8 mouse cellular contexts compared by ENCODE assay signal in genomic region chr1:195132070-195132469, GRCm38 (mm10). TPM values are rescaled to one million over a fixed set of nuclear protein-coding genes. Genes with fewer than 3 reads are reported as not detected.
DNase-seq lines count a peak whose midpoint lies in the region; ATAC-seq and TF ChIP-seq lines count a peak whose summit lies in the region.

No protein-coding gene starts in this region.

- H3K4me2 ChIP-seq in forebrain, embryonic 13.5 days = peak overlapping the region; percentile 62
- peak overlapping the region; percentile 55 for H3K4me2 ChIP-seq in midbrain, embryonic 15.5 days

- H3K36me3 ChIP-seq in forebrain, embryonic 13.5 days (ENCODE audit: poor library complexity, severe bottlenecking) = peaks cover 7% of the 10 kb centered on the region
- H3K36me3 ChIP-seq in midbrain, embryonic 15.5 days (replicated peaks) = no peaks in the 10 kb centered on the region

- TF ChIP-seq CTCF in layer of hippocampus, adult 2 months (conservative IDR thresholded peaks at IDR 0.05) = no peak

- DNase-seq in layer of hippocampus, adult 2 months (ENCODE audit: low spot score in 2 of 2) = no peak
- no peak for DNase-seq in layer of hippocampus, postnatal 36 days
- DNase-seq in kidney, postnatal 10 days = peak; percentile 12
- no peak for DNase-seq in urinary bladder, adult 18-20 months (ENCODE audit: low spot score in 2 of 2)
- no peak for DNase-seq in spleen, adult 18-20 months
- no peak for DNase-seq in urinary bladder, postnatal 36 days (ENCODE audit: low spot score in 2 of 2)

- H3K9me3 ChIP-seq in forebrain, embryonic 13.5 days (replicated peaks) = no peaks in the 10 kb centered on the region
- H3K9me3 ChIP-seq in midbrain, embryonic 15.5 days = no peaks in the 10 kb centered on the region

- peaks cover 11% of the 10 kb centered on the region; the same call in 1 of the 2 replicates for H3K4me1 ChIP-seq in forebrain, embryonic 13.5 days
- H3K4me1 ChIP-seq in midbrain, embryonic 15.5 days = peaks cover 20% of the 10 kb centered on the region

- no peak overlapping the region for H3K9ac ChIP-seq in forebrain, embryonic 13.5 days
- H3K9ac ChIP-seq in midbrain, embryonic 15.5 days = no peak overlapping the region

- H3K4me3 ChIP-seq in layer of hippocampus, adult 2 months = peak overlapping the region; percentile 72
- peak overlapping the region; percentile 57; the same call in 1 of the 2 replicates for H3K4me3 ChIP-seq in forebrain, embryonic 13.5 days
- peak overlapping the region; percentile 70 for H3K4me3 ChIP-seq in midbrain, embryonic 15.5 days

- WGBS in forebrain, embryonic 13.5 days = 60% methylated on average over 3 of the region's 3 CpGs
- WGBS in midbrain, embryonic 15.5 days = 62% methylated on average over 3 of the region's 3 CpGs

- H3K27ac ChIP-seq in layer of hippocampus, adult 2 months = peak overlapping the region; percentile 99
- no peak overlapping the region for H3K27ac ChIP-seq in forebrain, embryonic 13.5 days
- peak overlapping the region; percentile 95; the same call in 1 of the 2 replicates for H3K27ac ChIP-seq in midbrain, embryonic 15.5 days

- ATAC-seq in forebrain, embryonic 13.5 days = no peak
- ATAC-seq in midbrain, embryonic 15.5 days (replicated peaks) = no peak

- no peaks in the 10 kb centered on the region for H3K27me3 ChIP-seq in forebrain, embryonic 13.5 days
- no peaks in the 10 kb centered on the region for H3K27me3 ChIP-seq in midbrain, embryonic 15.5 days (replicated peaks)

RNA-seq across cellular contexts. Expression of gene Cr1l, which starts 0.7 kb away (rescaled TPM):
- 10 to 100 TPM; 37.3 to 38.2 TPM for total RNA-seq in layer of hippocampus, adult 2 months (2021)
- total RNA-seq in layer of hippocampus, postnatal 36 days (2021) = 10 to 100 TPM; 36.4 to 37.6 TPM
- 41.3 and 41.6 TPM in 2 replicates for polyA plus RNA-seq in forebrain, embryonic 13.5 days (2015; fragmentation: Nextera tagmentation; extraction: Ambion mirVana)
- 39.4 and 39.7 TPM in 2 replicates for polyA plus RNA-seq in midbrain, embryonic 15.5 days (2015; fragmentation: Nextera tagmentation; extraction: Ambion mirVana)

RNA-seq across cellular contexts. Expression of gene Cd46, which starts 40.0 kb away (rescaled TPM):
- 1 to 10 TPM; 4.4 to 5.1 TPM for total RNA-seq in layer of hippocampus, adult 2 months (2021)
- total RNA-seq in layer of hippocampus, postnatal 36 days (2021) = 1 to 10 TPM; 3.9 to 4.9 TPM
- 1.2 and 1.3 TPM in 2 replicates for polyA plus RNA-seq in forebrain, embryonic 13.5 days (2015; fragmentation: Nextera tagmentation; extraction: Ambion mirVana)
- polyA plus RNA-seq in midbrain, embryonic 15.5 days (2015; fragmentation: Nextera tagmentation; extraction: Ambion mirVana) = 1.4 and 1.7 TPM in 2 replicates

RNA-seq across cellular contexts. Expression of gene Cr2, which starts 44.4 kb away (rescaled TPM):
- 1 to 10 TPM in 1 of 2 experiments, under 1 TPM in 1; 0.23 to 1.1 TPM for total RNA-seq in layer of hippocampus, adult 2 months (2021)
- total RNA-seq in layer of hippocampus, postnatal 36 days (2021) = under 1 TPM; 0.13 to 0.77 TPM
- polyA plus RNA-seq in forebrain, embryonic 13.5 days (2015; fragmentation: Nextera tagmentation; extraction: Ambion mirVana) = 0.30 and 0.46 TPM in 2 replicates
- 0.45 and 0.98 TPM in 2 replicates for polyA plus RNA-seq in midbrain, embryonic 15.5 days (2015; fragmentation: Nextera tagmentation; extraction: Ambion mirVana)
